Mouse (Mus musculus): Measurements from ENCODE around the gene Rbm6. TPM values are rescaled to one million over a fixed set of nuclear protein-coding genes. Genes with fewer than 3 reads are reported as not detected.
A peak's percentile ranks its signal among the peaks of the same experiment; 100 is the strongest.

Gene Rbm6
- polyA plus RNA-seq, 1 experiment: 20.0 TPM

DNA sequence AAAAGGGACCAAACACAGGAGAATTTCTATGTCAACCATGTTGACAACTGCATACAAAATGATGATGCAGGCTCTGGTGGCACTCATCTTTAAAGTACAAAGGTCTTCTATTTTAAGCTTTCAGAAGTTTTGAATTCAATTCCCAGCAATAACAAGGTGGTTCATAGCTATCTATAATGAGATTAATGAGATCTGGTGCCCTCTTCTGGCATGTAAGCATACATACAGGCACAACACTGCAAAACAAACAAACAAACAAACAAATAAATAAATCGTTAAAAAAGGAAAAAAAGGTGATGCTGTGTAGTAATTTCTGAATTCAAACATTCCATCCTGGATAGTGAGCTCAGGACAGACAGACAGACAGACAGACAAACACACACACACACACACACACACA, 60.9 kb downstream of the Rbm6 start:
- Histone ChIP-seq H3K4me3 (ENCODE audit: insufficient read depth, low read depth, low read length) (no peak overlapping the region), H3K27ac (replicated peaks; ENCODE audit: low read depth, low read length) (no peak overlapping the region)

DNA sequence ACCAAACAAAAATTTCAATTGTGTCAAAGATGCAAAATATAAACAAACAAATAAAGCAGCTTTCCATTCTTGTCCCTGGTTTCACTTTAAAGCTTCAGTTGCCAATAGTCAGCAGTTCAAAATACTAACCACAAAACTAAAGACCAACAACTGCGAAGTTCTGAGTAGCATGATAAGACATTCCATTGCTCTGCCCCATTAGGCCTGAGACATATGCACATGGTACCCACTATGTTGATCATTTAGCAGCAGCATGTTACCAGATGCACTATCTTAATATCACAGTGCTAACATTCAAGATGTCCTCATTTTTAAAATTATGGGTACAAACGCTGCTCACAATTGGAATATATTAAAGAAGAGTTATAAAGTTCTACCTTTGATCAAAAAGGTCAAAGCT, 62.1 kb downstream of the Rbm6 start:
- Histone ChIP-seq H3K4me1 (ENCODE audit: control insufficient read depth, insufficient read depth, insufficient read length, low read length) (no peaks in the 10 kb centered on the region), H3K4me3 (ENCODE audit: insufficient read depth, low read depth, low read length) (no peak overlapping the region), H3K27ac (replicated peaks; ENCODE audit: low read depth, low read length) (no peak overlapping the region)

More for the DNA sequence above, 60.9 kb downstream of the Rbm6 start:
- H3K4me1 ChIP-seq (ENCODE audit: control insufficient read depth, insufficient read depth, insufficient read length, low read length): no peaks in the 10 kb centered on the region

DNA sequence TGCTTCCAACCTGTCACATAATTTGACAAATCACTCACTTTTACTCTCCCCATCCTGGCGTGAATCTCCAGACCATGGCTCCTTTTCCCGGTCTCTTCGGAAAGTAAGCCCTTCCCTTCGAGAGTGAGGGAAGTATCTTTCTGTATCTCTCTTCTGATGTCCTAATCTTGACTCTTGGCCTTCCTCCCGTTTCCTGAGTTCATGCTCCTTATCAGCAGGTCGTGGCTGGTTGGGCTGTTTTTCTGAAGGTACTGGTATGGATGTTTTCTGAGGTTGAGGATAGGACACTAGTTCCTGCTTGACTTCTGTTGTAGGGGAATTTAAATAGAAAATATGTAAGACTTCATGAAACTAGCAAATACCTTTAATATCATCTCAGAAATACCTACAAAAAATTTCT, 81.3 kb downstream of the Rbm6 start:
- no peaks in the 10 kb centered on the region for H3K4me1 ChIP-seq (ENCODE audit: control insufficient read depth, insufficient read depth, insufficient read length, low read length)
- H3K4me3 ChIP-seq (ENCODE audit: insufficient read depth, low read depth, low read length): no peak overlapping the region
- no peak overlapping the region for H3K27ac ChIP-seq (replicated peaks; ENCODE audit: low read depth, low read length)

DNA sequence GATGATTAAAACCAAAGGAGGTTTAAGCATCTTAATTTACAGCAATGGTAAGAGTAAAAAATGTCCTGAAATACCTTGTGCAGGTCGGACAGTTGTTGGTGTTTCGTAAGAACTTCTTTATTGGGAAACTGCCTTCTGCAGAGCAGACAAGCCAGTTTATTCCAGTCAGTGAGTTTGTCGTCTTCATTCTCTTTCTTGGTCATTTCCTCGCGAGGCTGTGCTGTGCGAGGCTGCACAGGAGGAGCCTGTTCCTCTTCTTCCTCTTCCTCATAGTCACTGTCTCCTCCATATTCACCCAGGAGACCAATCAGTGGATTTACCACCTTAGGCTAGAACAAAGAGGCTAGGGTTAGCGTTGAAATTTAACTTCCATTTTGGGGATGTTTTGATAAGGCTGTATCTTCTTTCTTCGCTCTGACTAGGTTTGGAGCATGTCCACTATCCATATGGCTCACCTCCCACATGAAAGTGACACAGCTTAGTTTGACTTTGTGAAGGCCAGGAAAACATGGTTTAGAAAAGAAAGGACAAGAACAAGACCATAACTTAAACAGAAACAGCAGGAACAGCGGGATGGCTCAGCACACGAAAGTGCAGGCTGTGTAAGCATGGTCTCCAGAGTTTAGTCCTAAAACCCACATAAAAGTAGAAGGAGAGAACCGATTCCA, 90.4 kb downstream of the Rbm6 start:
- no peaks in the 10 kb centered on the region for H3K4me1 ChIP-seq (ENCODE audit: control insufficient read depth, insufficient read depth, insufficient read length, low read length)
- H3K4me3 ChIP-seq (ENCODE audit: insufficient read depth, low read depth, low read length): no peak overlapping the region
- no peak overlapping the region for H3K27ac ChIP-seq (replicated peaks; ENCODE audit: low read depth, low read length)

DNA sequence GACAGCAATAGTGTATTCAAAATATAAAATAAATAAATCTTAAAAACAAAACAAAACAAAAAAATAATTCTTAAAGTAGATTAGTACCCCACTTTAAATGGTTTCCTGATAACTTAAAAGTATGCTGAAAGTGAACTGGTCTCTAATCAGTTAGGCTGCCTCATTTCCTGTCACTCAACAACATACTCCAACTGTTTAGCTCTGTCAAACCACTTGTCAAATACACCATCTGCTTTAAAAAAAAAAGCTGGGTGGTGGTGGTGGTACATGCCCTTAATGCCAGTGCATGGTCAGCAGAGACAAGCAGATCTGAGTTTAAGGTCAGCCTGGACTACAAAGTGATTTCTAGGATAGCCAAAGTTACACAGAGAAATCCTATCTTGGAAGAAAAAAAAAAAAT, 96.2 kb downstream of the Rbm6 start:
- Histone ChIP-seq H3K4me1 (ENCODE audit: control insufficient read depth, insufficient read depth, insufficient read length, low read length) (no peaks in the 10 kb centered on the region), H3K27ac (replicated peaks; ENCODE audit: low read depth, low read length) (no peak overlapping the region), H3K4me3 (ENCODE audit: insufficient read depth, low read depth, low read length) (no peak overlapping the region)

DNA sequence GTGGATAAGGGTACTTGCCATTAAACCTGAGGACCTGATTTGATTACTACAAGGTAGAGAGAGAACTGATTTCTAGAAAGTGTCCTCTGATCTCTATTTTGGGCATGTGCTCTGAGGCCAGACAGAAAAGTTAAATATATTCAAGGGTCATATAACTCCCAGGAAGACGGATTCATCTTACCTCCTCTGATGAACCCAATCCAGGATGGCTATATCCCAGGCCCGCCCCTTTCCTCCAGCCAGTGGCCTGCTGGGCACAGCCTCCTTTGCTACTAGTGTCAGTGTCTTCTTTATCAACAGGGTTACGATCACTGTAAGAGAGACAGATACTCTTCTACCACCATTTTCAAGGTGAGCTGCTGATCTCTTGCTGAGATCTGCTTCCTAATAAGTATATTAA, 98.6 kb downstream of the Rbm6 start:
- Histone ChIP-seq H3K4me3 (ENCODE audit: insufficient read depth, low read depth, low read length) (no peak overlapping the region), H3K4me1 (ENCODE audit: control insufficient read depth, insufficient read depth, insufficient read length, low read length) (no peaks in the 10 kb centered on the region), H3K27ac (replicated peaks; ENCODE audit: low read depth, low read length) (no peak overlapping the region)

DNA sequence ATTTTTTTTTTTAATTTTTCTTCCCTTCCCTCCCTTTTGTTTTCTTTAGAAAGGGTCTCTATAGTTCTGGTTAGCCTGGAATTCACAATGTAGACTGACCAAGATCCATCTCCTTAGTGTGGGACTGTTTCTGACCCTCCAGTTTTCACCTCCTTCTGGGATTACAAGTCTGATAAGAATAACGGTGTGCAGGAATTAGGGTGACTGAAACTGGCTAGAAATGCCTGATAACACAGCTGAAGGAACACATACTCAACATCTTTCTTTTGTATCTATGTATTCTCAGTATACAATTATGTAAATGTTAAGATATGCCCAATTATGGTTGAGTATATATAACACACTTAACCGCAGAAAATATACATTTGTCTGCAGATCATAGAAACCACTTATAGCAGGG, 101.3 kb downstream of the Rbm6 start:
- H3K27ac ChIP-seq (replicated peaks; ENCODE audit: low read depth, low read length): no peak overlapping the region
- H3K4me3 ChIP-seq (ENCODE audit: insufficient read depth, low read depth, low read length): no peak overlapping the region
- no peaks in the 10 kb centered on the region for H3K4me1 ChIP-seq (ENCODE audit: control insufficient read depth, insufficient read depth, insufficient read length, low read length)

DNA sequence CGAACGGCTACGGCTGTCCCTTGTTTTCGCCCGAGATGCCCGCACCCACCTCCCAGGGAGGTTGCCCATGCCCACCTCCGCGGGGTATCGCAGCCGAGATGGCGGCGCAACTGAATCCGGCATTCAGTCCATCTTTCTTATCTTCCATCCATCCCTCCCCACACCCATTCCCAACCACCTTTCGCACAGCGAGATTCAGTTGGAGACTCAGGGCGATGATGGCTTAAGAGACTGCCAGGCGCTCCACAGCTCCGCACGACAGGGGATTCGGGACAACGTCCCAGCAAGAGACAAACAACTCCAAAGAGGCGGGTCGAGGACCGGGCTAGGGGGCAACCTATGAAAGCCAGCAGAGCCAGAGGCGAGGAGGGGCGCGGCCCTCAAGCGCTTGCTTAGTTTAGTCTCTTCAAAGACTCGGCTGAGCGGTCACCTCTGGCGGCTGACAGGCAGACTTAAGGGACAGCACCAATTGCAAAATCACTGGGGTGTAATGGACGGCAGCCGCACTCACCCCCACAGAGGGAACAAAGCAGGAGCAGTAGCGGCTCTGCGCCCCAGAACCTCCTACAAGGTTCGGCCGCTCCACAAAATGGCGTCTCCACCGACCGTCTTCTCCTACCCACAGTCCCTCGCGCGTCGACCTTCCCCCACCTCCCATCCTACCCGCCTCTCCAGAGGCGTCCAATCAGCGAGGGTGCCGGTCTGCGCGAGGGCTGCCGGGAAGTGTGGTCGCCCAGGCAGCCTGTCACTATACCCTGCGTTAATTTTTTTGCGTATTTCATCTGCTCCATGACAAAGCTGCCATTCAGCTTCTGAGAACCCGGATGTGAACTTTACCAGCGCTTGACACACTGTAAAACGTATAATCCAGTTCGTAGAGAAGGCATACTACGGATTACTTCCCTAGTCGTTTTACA, 102.4 kb downstream of the Rbm6 start, which contains the start of gene Rbm5:
Gene Rbm5 (minus strand): TSS at position 623 of the 917 bp plus-strand sequence.
- Histone ChIP-seq H3K4me1 (ENCODE audit: control insufficient read depth, insufficient read depth, insufficient read length, low read length) (no peaks in the 10 kb centered on the region), H3K4me3 (ENCODE audit: insufficient read depth, low read depth, low read length) (peak within 1 kb of the TSS; percentile 100), H3K27ac (replicated peaks; ENCODE audit: low read depth, low read length) (peak within 1 kb of the TSS; percentile 99)

DNA sequence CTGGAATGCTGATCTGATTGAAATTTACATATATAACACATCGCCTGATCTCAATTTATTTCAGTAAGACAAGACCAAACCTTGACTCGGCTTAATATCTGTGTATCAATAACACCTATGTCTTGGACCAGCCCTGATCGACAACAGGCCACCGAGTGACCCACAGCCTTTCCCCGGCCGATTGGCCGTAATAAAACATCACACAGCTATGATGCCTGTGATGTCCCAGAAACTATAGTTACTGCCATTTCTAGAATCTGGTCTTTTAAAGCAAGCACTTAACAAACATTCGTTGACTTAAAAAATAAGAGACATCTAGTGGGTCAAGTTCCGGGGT, 103.0 kb downstream of the Rbm6 start:
- H3K4me3 ChIP-seq (ENCODE audit: insufficient read depth, low read depth, low read length): peak overlapping the region; percentile 100
- H3K4me1 ChIP-seq (ENCODE audit: control insufficient read depth, insufficient read depth, insufficient read length, low read length): no peaks in the 10 kb centered on the region
- peak overlapping the region; percentile 99 for H3K27ac ChIP-seq (replicated peaks; ENCODE audit: low read depth, low read length)

DNA sequence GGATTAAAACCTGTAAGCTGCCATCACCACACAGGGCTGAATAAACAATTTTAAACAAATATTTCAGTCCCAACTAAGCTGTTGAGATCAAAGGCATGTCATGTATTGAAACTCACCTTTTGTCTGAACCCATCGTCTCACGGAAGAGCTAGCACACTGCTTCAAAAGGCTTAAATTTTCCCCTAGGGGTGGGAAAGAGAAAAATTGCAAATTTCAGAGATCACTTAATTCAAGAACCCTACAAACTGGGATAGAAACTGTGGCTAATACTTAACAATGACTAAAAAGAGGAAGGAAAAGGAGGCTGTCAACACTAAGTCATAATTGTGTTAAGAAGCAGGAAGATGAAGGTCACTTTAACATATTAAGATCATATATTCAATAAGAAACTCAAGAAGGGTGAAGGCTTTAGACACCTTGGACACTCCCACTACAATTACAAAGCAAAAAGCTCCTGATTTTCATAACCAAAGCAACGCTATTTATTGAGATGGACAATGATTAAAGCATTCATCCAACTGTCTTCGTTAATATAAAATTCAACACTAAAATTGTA, 103.5 kb downstream of the Rbm6 start:
- Histone ChIP-seq H3K27ac (replicated peaks; ENCODE audit: low read depth, low read length) (peak overlapping the region; percentile 72), H3K4me3 (ENCODE audit: insufficient read depth, low read depth, low read length) (peak overlapping the region; percentile 100), H3K4me1 (ENCODE audit: control insufficient read depth, insufficient read depth, insufficient read length, low read length) (no peaks in the 10 kb centered on the region)

DNA sequence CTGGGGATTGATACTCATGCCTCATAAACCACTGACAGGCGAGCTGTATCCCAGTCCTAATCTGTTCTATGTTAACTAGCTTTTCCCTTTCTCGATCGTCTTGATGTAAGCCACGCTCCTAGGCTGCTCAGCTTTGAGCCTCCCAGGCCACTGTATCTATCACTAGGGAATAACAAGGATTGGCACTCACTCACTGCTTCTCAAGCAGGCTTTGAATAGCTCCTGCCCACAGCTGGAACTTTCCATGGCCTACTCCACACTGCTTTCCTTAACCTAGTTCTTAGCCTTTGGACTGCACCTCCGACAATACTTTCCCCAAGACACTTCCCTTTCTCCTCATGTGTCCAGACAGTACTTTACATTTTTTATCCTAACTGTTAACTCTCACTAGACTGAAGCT, 104.2 kb downstream of the Rbm6 start:
- peak overlapping the region; percentile 21; the same call in 1 of the 2 replicates for H3K4me3 ChIP-seq (ENCODE audit: insufficient read depth, low read depth, low read length)
- H3K27ac ChIP-seq (replicated peaks; ENCODE audit: low read depth, low read length): peak overlapping the region; percentile 72; the same call in 1 of the 2 replicates
- H3K4me1 ChIP-seq (ENCODE audit: control insufficient read depth, insufficient read depth, insufficient read length, low read length): no peaks in the 10 kb centered on the region

DNA sequence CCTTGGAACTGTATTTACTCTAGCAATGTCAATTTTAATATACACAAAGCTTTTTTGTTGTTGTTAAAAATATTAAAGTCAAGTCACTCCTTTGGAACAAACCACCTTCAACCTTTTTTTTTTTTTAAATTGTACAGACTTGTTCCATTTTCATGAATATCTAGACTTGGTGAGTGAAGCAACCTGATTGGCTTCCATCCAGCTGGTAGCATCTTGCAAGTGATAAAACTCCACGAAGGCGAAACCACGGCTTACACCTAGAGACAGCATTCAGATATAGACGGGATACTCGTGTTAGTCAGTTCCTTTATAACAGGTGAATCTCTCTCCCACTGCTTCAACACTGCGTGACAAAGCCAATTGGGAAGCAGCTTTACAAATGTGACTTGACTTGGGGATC, 113.4 kb downstream of the Rbm6 start:
- H3K4me1 ChIP-seq (ENCODE audit: control insufficient read depth, insufficient read depth, insufficient read length, low read length): no peaks in the 10 kb centered on the region
- H3K4me3 ChIP-seq (ENCODE audit: insufficient read depth, low read depth, low read length): no peak overlapping the region
- no peak overlapping the region for H3K27ac ChIP-seq (replicated peaks; ENCODE audit: low read depth, low read length)

DNA sequence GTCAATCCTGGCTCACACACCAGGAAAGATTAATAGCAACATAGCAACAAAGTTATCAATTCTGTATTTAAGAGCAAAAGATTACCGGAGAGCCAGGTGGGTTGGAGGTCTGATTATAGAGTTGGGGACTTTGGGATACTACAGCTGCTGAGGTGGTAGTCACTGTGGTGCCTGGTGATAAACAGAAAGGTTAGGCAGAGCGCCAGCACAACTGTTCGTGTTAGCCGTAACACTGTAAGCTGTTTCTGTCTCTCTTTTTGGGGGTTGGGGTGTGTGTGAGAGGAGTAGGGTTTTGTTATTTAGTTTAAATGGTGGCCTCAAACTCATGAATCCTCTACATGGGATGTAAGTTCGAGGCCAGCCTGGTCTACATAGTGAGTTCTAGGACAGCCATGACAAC, 122.7 kb downstream of the Rbm6 start:
- Histone ChIP-seq H3K4me3 (ENCODE audit: insufficient read depth, low read depth, low read length) (no peak overlapping the region), H3K27ac (replicated peaks; ENCODE audit: low read depth, low read length) (no peak overlapping the region), H3K4me1 (ENCODE audit: control insufficient read depth, insufficient read depth, insufficient read length, low read length) (no peaks in the 10 kb centered on the region)

DNA sequence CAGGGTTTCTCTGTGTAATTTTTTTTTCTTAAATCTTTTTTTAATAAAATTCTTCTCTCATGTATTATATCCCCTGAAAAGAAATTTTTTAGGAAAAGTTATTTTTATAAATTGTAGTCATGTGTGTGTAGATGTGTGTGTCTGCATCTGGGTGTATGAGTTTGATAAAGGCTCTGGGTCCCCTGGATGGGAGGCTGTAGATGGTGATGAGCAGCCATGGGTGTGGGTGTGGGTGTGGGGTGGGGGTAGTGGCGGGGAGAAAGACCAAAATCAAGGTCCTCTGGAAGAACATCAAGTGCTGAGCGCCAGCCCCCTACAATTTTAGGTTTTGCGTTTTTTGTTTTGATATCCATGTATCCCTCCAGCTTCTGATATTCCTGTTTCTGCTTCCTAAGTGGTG, 125.0 kb downstream of the Rbm6 start:
- Histone ChIP-seq H3K4me1 (ENCODE audit: control insufficient read depth, insufficient read depth, insufficient read length, low read length) (no peaks in the 10 kb centered on the region), H3K4me3 (ENCODE audit: insufficient read depth, low read depth, low read length) (no peak overlapping the region), H3K27ac (replicated peaks; ENCODE audit: low read depth, low read length) (no peak overlapping the region)

DNA sequence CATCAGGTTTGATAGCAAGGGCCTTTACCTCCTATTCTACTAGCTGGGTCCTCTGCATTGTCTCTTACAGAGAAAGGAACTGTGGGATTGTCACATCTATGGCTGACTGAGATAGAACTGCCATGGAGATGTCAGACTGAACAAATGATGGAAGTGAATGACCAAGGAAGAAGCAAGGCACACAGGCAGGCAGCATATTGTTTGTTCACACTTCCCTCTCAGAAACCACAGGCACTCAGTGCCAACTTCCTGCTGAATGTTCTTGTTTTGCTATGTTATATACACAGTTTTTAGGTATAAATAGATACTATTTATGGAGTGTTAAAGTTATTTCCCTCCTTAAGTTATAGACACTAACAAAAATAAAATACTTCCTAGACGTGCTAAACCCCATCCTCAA, 125.7 kb downstream of the Rbm6 start:
- Histone ChIP-seq H3K4me1 (ENCODE audit: control insufficient read depth, insufficient read depth, insufficient read length, low read length) (no peaks in the 10 kb centered on the region), H3K4me3 (ENCODE audit: insufficient read depth, low read depth, low read length) (no peak overlapping the region), H3K27ac (replicated peaks; ENCODE audit: low read depth, low read length) (no peak overlapping the region)

Data from brown adipose tissue, adult 24 weeks (tissue).